Mouse (Mus musculus): ENCODE results near the gene Sema7a. TPM values are rescaled to one million over a fixed set of nuclear protein-coding genes. Genes with fewer than 3 reads are reported as not detected.

Sema7a gene
- polyA plus RNA-seq, 1 experiment from 2014 or later: 2.5 TPM

- peak overlapping the region; percentile 94 for H3K27ac ChIP-seq (replicated peaks)
- peaks cover 51% of the 10 kb centered on the region for H3K4me1 ChIP-seq (replicated peaks)
- H3K27me3 ChIP-seq: no peaks in the 10 kb centered on the region; the same call in 1 of the 2 replicates
- H3K4me3 ChIP-seq: peak overlapping the region; percentile 93
- H3K4me2 ChIP-seq: peak overlapping the region; percentile 65
- WGBS: 8% methylated on average over 28 of the region's 28 CpGs
- H3K9me3 ChIP-seq: no peaks in the 10 kb centered on the region
- H3K36me3 ChIP-seq: no peaks in the 10 kb centered on the region
- peak overlapping the region; percentile 86 for H3K9ac ChIP-seq
- ATAC-seq (ENCODE audit: low FRiP score, low read depth): 0 out of 2 replicates have a peak, but pooled peaks have one; percentile 15
These were observed 1.1 kb downstream of the Sema7a start for GRCm38 (mm10) chr9:57940861-57941638.

- Histone ChIP-seq H3K4me3 (peak overlapping the region; percentile 93), H3K4me1 (replicated peaks) (peaks cover 61% of the 10 kb centered on the region), H3K27me3 (no peaks in the 10 kb centered on the region; the same call in 1 of the 2 replicates), H3K36me3 (no peaks in the 10 kb centered on the region), H3K27ac (replicated peaks) (no peak overlapping the region), H3K4me2 (peak overlapping the region; percentile 65), H3K9ac (no peak overlapping the region), H3K9me3 (no peaks in the 10 kb centered on the region)
- ATAC-seq (ENCODE audit: low FRiP score, low read depth): no peak
- WGBS: 54% methylated on average over 2 of the region's 2 CpGs
These were observed 2.1 kb downstream of the Sema7a start for GRCm38 (mm10) chr9:57942039-57942438.

- peak overlapping the region; percentile 65 for H3K4me2 ChIP-seq
These were observed 3.2 kb downstream of the Sema7a start for GRCm38 (mm10) chr9:57943067-57943466.

GRCm38 (mm10) chr9:57944572-57944971, 4.7 kb downstream of the Sema7a start:
- Histone ChIP-seq H3K4me1 (replicated peaks) (peaks cover 72% of the 10 kb centered on the region), H3K4me2 (0 out of 2 replicates have a peak overlapping the region, but pooled peaks have one; percentile 1), H3K27ac (replicated peaks) (no peak overlapping the region), H3K4me3 (no peak overlapping the region), H3K9me3 (no peaks in the 10 kb centered on the region), H3K9ac (no peak overlapping the region), H3K36me3 (no peaks in the 10 kb centered on the region), H3K27me3 (no peaks in the 10 kb centered on the region)
- 25% methylated on average over 5 of the region's 5 CpGs for WGBS
- no peak for ATAC-seq (ENCODE audit: low FRiP score, low read depth)

More at GRCm38 (mm10) chr9:57943067-57943466, 3.2 kb downstream of the Sema7a start:
- no peak overlapping the region for H3K9ac ChIP-seq
- ATAC-seq (ENCODE audit: low FRiP score, low read depth): no peak
- H3K4me3 ChIP-seq: no peak overlapping the region
- H3K9me3 ChIP-seq: no peaks in the 10 kb centered on the region
- H3K4me1 ChIP-seq (replicated peaks): peaks cover 67% of the 10 kb centered on the region
- no peaks in the 10 kb centered on the region for H3K27me3 ChIP-seq
- H3K27ac ChIP-seq (replicated peaks): no peak overlapping the region
- WGBS: 43% methylated on average over 2 of the region's 2 CpGs
- H3K36me3 ChIP-seq: no peaks in the 10 kb centered on the region

- H3K4me1 ChIP-seq (replicated peaks): peaks cover 81% of the 10 kb centered on the region
- H3K9ac ChIP-seq: no peak overlapping the region
- WGBS: 77% methylated on average over 8 of the region's 8 CpGs
- no peaks in the 10 kb centered on the region for H3K36me3 ChIP-seq
- no peaks in the 10 kb centered on the region for H3K9me3 ChIP-seq
- H3K27ac ChIP-seq (replicated peaks): no peak overlapping the region
- H3K4me2 ChIP-seq: no peak overlapping the region
- no peaks in the 10 kb centered on the region for H3K27me3 ChIP-seq
- H3K4me3 ChIP-seq: no peak overlapping the region
- no peak for ATAC-seq (ENCODE audit: low FRiP score, low read depth)
These were observed 6.1 kb downstream of the Sema7a start for GRCm38 (mm10) chr9:57945771-57946616.

GRCm38 (mm10) chr9:57947381-57948030, 7.6 kb downstream of the Sema7a start:
- no peaks in the 10 kb centered on the region for H3K27me3 ChIP-seq
- H3K4me2 ChIP-seq: no peak overlapping the region
- H3K9ac ChIP-seq: no peak overlapping the region
- no peak overlapping the region for H3K4me3 ChIP-seq
- no peaks in the 10 kb centered on the region for H3K36me3 ChIP-seq
- no peaks in the 10 kb centered on the region for H3K9me3 ChIP-seq
- no peak overlapping the region for H3K27ac ChIP-seq (replicated peaks)
- H3K4me1 ChIP-seq (replicated peaks): peaks cover 80% of the 10 kb centered on the region
- 62% methylated on average over 7 of the region's 7 CpGs for WGBS
- ATAC-seq (ENCODE audit: low FRiP score, low read depth): no peak

GRCm38 (mm10) chr9:57948333-57948931, 8.5 kb downstream of the Sema7a start:
- WGBS: 77% methylated on average over 7 of the region's 7 CpGs
- Histone ChIP-seq H3K4me1 (replicated peaks) (peaks cover 72% of the 10 kb centered on the region), H3K36me3 (no peaks in the 10 kb centered on the region), H3K9ac (no peak overlapping the region), H3K4me2 (no peak overlapping the region), H3K4me3 (no peak overlapping the region), H3K27me3 (no peaks in the 10 kb centered on the region), H3K27ac (replicated peaks) (no peak overlapping the region), H3K9me3 (no peaks in the 10 kb centered on the region)
- no peak for ATAC-seq (ENCODE audit: low FRiP score, low read depth)

- Histone ChIP-seq H3K4me3 (no peak overlapping the region), H3K4me1 (replicated peaks) (peaks cover 72% of the 10 kb centered on the region), H3K27me3 (no peaks in the 10 kb centered on the region), H3K4me2 (0 out of 2 replicates have a peak overlapping the region, but pooled peaks have one; percentile 4), H3K9ac (no peak overlapping the region), H3K9me3 (no peaks in the 10 kb centered on the region), H3K36me3 (no peaks in the 10 kb centered on the region), H3K27ac (replicated peaks) (no peak overlapping the region)
- ATAC-seq (ENCODE audit: low FRiP score, low read depth): no peak
- 73% methylated on average over 8 of the region's 8 CpGs for WGBS
These were observed 9.3 kb downstream of the Sema7a start for GRCm38 (mm10) chr9:57949102-57949704.

GRCm38 (mm10) chr9:57949879-57950278, 10.0 kb downstream of the Sema7a start:
- Histone ChIP-seq H3K27ac (replicated peaks) (no peak overlapping the region), H3K4me1 (replicated peaks) (peaks cover 66% of the 10 kb centered on the region), H3K9ac (no peak overlapping the region), H3K36me3 (no peaks in the 10 kb centered on the region), H3K27me3 (no peaks in the 10 kb centered on the region), H3K4me3 (no peak overlapping the region), H3K9me3 (no peaks in the 10 kb centered on the region), H3K4me2 (0 out of 2 replicates have a peak overlapping the region, but pooled peaks have one; percentile 4)
- 44% methylated on average over 8 of the region's 8 CpGs for WGBS
- no peak for ATAC-seq (ENCODE audit: low FRiP score, low read depth)

- 28% methylated on average over 9 of the region's 9 CpGs for WGBS
- Histone ChIP-seq H3K27me3 (no peaks in the 10 kb centered on the region), H3K9me3 (no peaks in the 10 kb centered on the region), H3K4me3 (no peak overlapping the region), H3K4me2 (0 out of 2 replicates have a peak overlapping the region, but pooled peaks have one; percentile 9), H3K9ac (no peak overlapping the region), H3K27ac (replicated peaks) (no peak overlapping the region), H3K36me3 (no peaks in the 10 kb centered on the region), H3K4me1 (replicated peaks) (peaks cover 61% of the 10 kb centered on the region)
- ATAC-seq (ENCODE audit: low FRiP score, low read depth): no peak
These were observed 10.6 kb downstream of the Sema7a start for GRCm38 (mm10) chr9:57950519-57950918.

GRCm38 (mm10) chr9:57951993-57952392, 12.1 kb downstream of the Sema7a start:
- H3K27ac ChIP-seq (replicated peaks): no peak overlapping the region
- peaks cover 12% of the 10 kb centered on the region for H3K36me3 ChIP-seq
- no peaks in the 10 kb centered on the region for H3K27me3 ChIP-seq
- H3K9me3 ChIP-seq: no peaks in the 10 kb centered on the region
- ATAC-seq (ENCODE audit: low FRiP score, low read depth): no peak
- H3K4me2 ChIP-seq: no peak overlapping the region
- no peak overlapping the region for H3K4me3 ChIP-seq
- peaks cover 46% of the 10 kb centered on the region for H3K4me1 ChIP-seq (replicated peaks)
- 63% methylated on average over 6 of the region's 6 CpGs for WGBS
- H3K9ac ChIP-seq: no peak overlapping the region

Data from hindbrain, embryonic 15.5 days (tissue).